Mouse (Mus musculus) liver, postnatal 0 days (tissue): ENCODE results near the gene Gm14151.

ENCODE experiments used
- CTCF ChIP-seq: sonication (generic); IDR thresholded peaks from 2 replicates; pipeline ENCODE4 v1.5.1; 2016; ENCODE audit warnings: antibody characterized with exemption, low read depth
- EP300 ChIP-seq: IDR thresholded peaks from 2 replicates; pipeline ENCODE4 v1.6.1; 2016; ENCODE audit warnings: antibody characterized with exemption, low read depth, mild to moderate bottlenecking

DNA sequence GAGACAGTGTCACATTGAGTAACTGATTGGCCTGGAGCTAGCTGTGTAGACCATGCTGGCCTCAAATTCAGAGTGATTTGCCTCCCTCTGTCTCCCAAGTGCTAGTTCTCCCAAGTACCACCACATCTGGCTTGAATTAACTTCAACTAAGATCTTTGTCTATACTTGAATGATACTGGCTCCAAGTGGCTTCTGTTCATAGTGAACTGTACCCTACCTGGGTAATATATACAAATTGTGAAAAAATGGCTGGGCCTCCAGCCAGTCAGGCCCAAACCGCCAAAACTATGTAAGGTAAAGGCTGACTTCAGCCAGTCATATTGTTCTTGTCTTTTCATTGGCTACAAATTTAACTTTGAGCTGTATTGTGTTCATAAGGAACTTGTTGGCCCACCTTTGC is 51.7 kb downstream of the Gm14151 start:
- no peak for TF ChIP-seq EP300
- no peak for TF ChIP-seq CTCF
